Mouse (Mus musculus) intestine, embryonic 14.5 days (tissue): ENCODE data around the gene Btbd16. TPM values are rescaled to one million over a fixed set of nuclear protein-coding genes. Genes with fewer than 3 reads are reported as not detected.

Experiments used
- ATAC-seq: fragments of 200-750 bp; cut with Nextera tagmentation; replicated peaks from 2 replicates; pipeline ENCODE4 v1.8.0; 2017; ENCODE audit warnings: low read depth, moderate number of reproducible peaks, moderate TSS enrichment, moderate library complexity; ENCODE audit not compliant: low FRiP score, low TSS enrichment
- DNase-seq: peaks from one replicate; pipeline ENCODE4 v3.0.0-alpha.2; 2018; ENCODE audit warnings: low spot score
- H3K27ac ChIP-seq: fragments of 300-500 bp; sonication (generic); 2 replicates; pipeline ENCODE4 v1.5.1; 2014; ENCODE audit warnings: low read depth, mild to moderate bottlenecking, control low read depth
- H3K27me3 ChIP-seq: fragments of 300-500 bp; sonication (generic); replicated peaks from 2 replicates; pipeline ENCODE4 v1.6.1; 2014; ENCODE audit warnings: low read length, control low read depth; ENCODE audit not compliant: control insufficient read depth, insufficient read depth
- H3K36me3 ChIP-seq: fragments of 300-500 bp; sonication (generic); 2 replicates; pipeline ENCODE4 v1.6.1; 2014; ENCODE audit warnings: low read length, control low read depth; ENCODE audit not compliant: control insufficient read depth, insufficient read depth
- H3K4me1 ChIP-seq: fragments of 300-500 bp; sonication (generic); replicated peaks from 2 replicates; pipeline ENCODE4 v1.6.1; 2014; ENCODE audit warnings: low read length, control low read depth, mixed read lengths; ENCODE audit not compliant: control insufficient read depth, insufficient read depth
- H3K4me2 ChIP-seq: fragments of 300-500 bp; sonication (generic); 2 replicates; pipeline ENCODE4 v1.6.1; 2014; ENCODE audit warnings: low read length
- H3K4me3 ChIP-seq: fragments of 300-500 bp; sonication (generic); 2 replicates; pipeline ENCODE4 v1.5.1; 2014; ENCODE audit warnings: low read depth, low read length, control low read depth, mixed read lengths
- H3K9ac ChIP-seq: fragments of 300-500 bp; sonication (generic); 2 replicates; pipeline ENCODE4 v1.6.1; 2014; ENCODE audit warnings: mild to moderate bottlenecking, low read length
- H3K9me3 ChIP-seq: fragments of 300-500 bp; sonication (generic); 2 replicates; pipeline ENCODE4 v1.6.1; 2016; ENCODE audit warnings: low read length, control low read depth; ENCODE audit not compliant: control insufficient read depth
- WGBS: fragments of 180-500 bp; shearing (Covaris S2); extraction: QIAGEN DNeasy Blood & Tissue Kit; methylation state at CpG from one replicate; pipeline ENCODE4 v1.1.7; 2014; 5-methylcytosine and 5-hydroxymethylcytosine counted together
- polyA plus RNA-seq: library from polyadenylated mRNA; unstranded; fragments of >200 nt; fragmentation: Nextera tagmentation; extraction: Ambion mirVana; gene quantifications from 2 replicates; pipeline ENCODE4 v1.2.1, GENCODE M21; 2014

The Btbd16 gene
- polyA plus RNA-seq, 1 experiment from 2014 or later, result 0.07 TPM

GRCm38 (mm10) chr7:130816243-130816642 is 42.4 kb downstream of the Btbd16 start:
- no peak overlapping the region for H3K4me3 ChIP-seq
- H3K36me3 ChIP-seq, result no peaks in the 10 kb centered on the region
- 88% methylated on average over 7 of the region's 7 CpGs for WGBS
- H3K9ac ChIP-seq, result no peak overlapping the region
- DNase-seq (no peak), ATAC-seq (no peak)
- H3K4me1 ChIP-seq, result no peaks in the 10 kb centered on the region
- H3K4me2 ChIP-seq, result no peak overlapping the region
- no peaks in the 10 kb centered on the region for H3K27me3 ChIP-seq
- no peaks in the 10 kb centered on the region for H3K9me3 ChIP-seq
- no peak overlapping the region for H3K27ac ChIP-seq

GRCm38 (mm10) chr7:130818813-130819212 is 44.9 kb downstream of the Btbd16 start:
- H3K27me3 ChIP-seq, result no peaks in the 10 kb centered on the region
- H3K9ac ChIP-seq, result no peak overlapping the region
- no peaks in the 10 kb centered on the region for H3K36me3 ChIP-seq
- H3K27ac ChIP-seq, result no peak overlapping the region
- ATAC-seq (no peak), DNase-seq (no peak)
- no peak overlapping the region for H3K4me2 ChIP-seq
- no peaks in the 10 kb centered on the region for H3K9me3 ChIP-seq
- no peaks in the 10 kb centered on the region for H3K4me1 ChIP-seq
- WGBS, result 72% methylated on average over 5 of the region's 5 CpGs
- H3K4me3 ChIP-seq, result no peak overlapping the region

- Histone ChIP-seq H3K27me3 (no peaks in the 10 kb centered on the region), H3K4me3 (no peak overlapping the region)
- 58% methylated on average over 10 of the region's 10 CpGs for WGBS
Measured at GRCm38 (mm10) chr7:130819624-130820023, 45.8 kb downstream of the Btbd16 start.

GRCm38 (mm10) chr7:130823992-130824391 is 50.1 kb downstream of the Btbd16 start:
- H3K9me3 ChIP-seq, result no peaks in the 10 kb centered on the region
- H3K9ac ChIP-seq, result no peak overlapping the region
- WGBS, result 33% methylated on average over 9 of the region's 9 CpGs
- no peak overlapping the region for H3K27ac ChIP-seq
- no peaks in the 10 kb centered on the region for H3K36me3 ChIP-seq
- H3K27me3 ChIP-seq, result no peaks in the 10 kb centered on the region
- H3K4me1 ChIP-seq, result no peaks in the 10 kb centered on the region
- ATAC-seq (no peak), DNase-seq (no peak)
- H3K4me2 ChIP-seq, result no peak overlapping the region
- H3K4me3 ChIP-seq, result no peak overlapping the region

More at GRCm38 (mm10) chr7:130819624-130820023, 45.8 kb downstream of the Btbd16 start:
- no peak for ATAC-seq
- no peak overlapping the region for H3K27ac ChIP-seq
- H3K9me3 ChIP-seq, result no peaks in the 10 kb centered on the region
- H3K36me3 ChIP-seq, result no peaks in the 10 kb centered on the region
- no peak overlapping the region for H3K4me2 ChIP-seq
- H3K4me1 ChIP-seq, result no peaks in the 10 kb centered on the region
- no peak overlapping the region for H3K9ac ChIP-seq
- no peak for DNase-seq

- DNase-seq (no peak), ATAC-seq (no peak)
- Histone ChIP-seq H3K27ac (no peak overlapping the region), H3K4me2 (no peak overlapping the region), H3K9me3 (no peaks in the 10 kb centered on the region), H3K9ac (no peak overlapping the region), H3K36me3 (no peaks in the 10 kb centered on the region), H3K27me3 (no peaks in the 10 kb centered on the region), H3K4me3 (no peak overlapping the region), H3K4me1 (no peaks in the 10 kb centered on the region)
- WGBS, result 87% methylated on average over 3 of the region's 3 CpGs
Measured at GRCm38 (mm10) chr7:130826343-130826742, 52.5 kb downstream of the Btbd16 start.

- Histone ChIP-seq H3K4me2 (no peak overlapping the region), H3K27ac (no peak overlapping the region), H3K4me1 (no peaks in the 10 kb centered on the region), H3K36me3 (no peaks in the 10 kb centered on the region), H3K27me3 (no peaks in the 10 kb centered on the region), H3K9ac (no peak overlapping the region), H3K4me3 (no peak overlapping the region), H3K9me3 (no peaks in the 10 kb centered on the region)
- DNase-seq (peak; percentile 76), ATAC-seq (peak; percentile 58; the same call in 1 of the 2 replicates)
- 25% methylated on average over 3 of the region's 3 CpGs for WGBS
Measured at GRCm38 (mm10) chr7:130827431-130827830, 53.6 kb downstream of the Btbd16 start.

- Histone ChIP-seq H3K36me3 (no peaks in the 10 kb centered on the region), H3K4me3 (no peak overlapping the region), H3K4me2 (no peak overlapping the region), H3K4me1 (no peaks in the 10 kb centered on the region), H3K27ac (no peak overlapping the region), H3K27me3 (no peaks in the 10 kb centered on the region), H3K9me3 (no peaks in the 10 kb centered on the region), H3K9ac (no peak overlapping the region)
- no peak for DNase-seq
- 91% methylated on average over 9 of the region's 9 CpGs for WGBS
- no peak for ATAC-seq
Measured at GRCm38 (mm10) chr7:130827844-130828403, 54.1 kb downstream of the Btbd16 start.

- 90% methylated on average over 10 of the region's 10 CpGs for WGBS
- no peak for ATAC-seq
- Histone ChIP-seq H3K4me2 (no peak overlapping the region), H3K9ac (no peak overlapping the region), H3K9me3 (no peaks in the 10 kb centered on the region), H3K4me3 (no peak overlapping the region), H3K27ac (no peak overlapping the region), H3K27me3 (no peaks in the 10 kb centered on the region), H3K36me3 (no peaks in the 10 kb centered on the region), H3K4me1 (no peaks in the 10 kb centered on the region)
- DNase-seq, result no peak
Measured at GRCm38 (mm10) chr7:130828475-130828874, 54.6 kb downstream of the Btbd16 start.

- Histone ChIP-seq H3K9me3 (no peaks in the 10 kb centered on the region), H3K4me2 (no peak overlapping the region), H3K27me3 (no peaks in the 10 kb centered on the region), H3K27ac (no peak overlapping the region), H3K9ac (no peak overlapping the region), H3K4me1 (peaks cover 10% of the 10 kb centered on the region), H3K36me3 (no peaks in the 10 kb centered on the region), H3K4me3 (no peak overlapping the region)
- ATAC-seq (no peak), DNase-seq (no peak)
- 90% methylated on average over 5 of the region's 5 CpGs for WGBS
Measured at GRCm38 (mm10) chr7:130831586-130831985, 57.7 kb downstream of the Btbd16 start.
